Mouse (Mus musculus) heart, adult 11 months (tissue): ENCODE measurements at regions not wholly inside any gene's neighbourhood (a gene's known extent, or its start where the extent isn't known, plus 50 kb on each side); places are given as distances from the start of the nearest gene placed in this dataset.

Experiments
- DNase-seq: peaks from one replicate; pipeline ENCODE4 v3.0.0; 2022

DNA sequence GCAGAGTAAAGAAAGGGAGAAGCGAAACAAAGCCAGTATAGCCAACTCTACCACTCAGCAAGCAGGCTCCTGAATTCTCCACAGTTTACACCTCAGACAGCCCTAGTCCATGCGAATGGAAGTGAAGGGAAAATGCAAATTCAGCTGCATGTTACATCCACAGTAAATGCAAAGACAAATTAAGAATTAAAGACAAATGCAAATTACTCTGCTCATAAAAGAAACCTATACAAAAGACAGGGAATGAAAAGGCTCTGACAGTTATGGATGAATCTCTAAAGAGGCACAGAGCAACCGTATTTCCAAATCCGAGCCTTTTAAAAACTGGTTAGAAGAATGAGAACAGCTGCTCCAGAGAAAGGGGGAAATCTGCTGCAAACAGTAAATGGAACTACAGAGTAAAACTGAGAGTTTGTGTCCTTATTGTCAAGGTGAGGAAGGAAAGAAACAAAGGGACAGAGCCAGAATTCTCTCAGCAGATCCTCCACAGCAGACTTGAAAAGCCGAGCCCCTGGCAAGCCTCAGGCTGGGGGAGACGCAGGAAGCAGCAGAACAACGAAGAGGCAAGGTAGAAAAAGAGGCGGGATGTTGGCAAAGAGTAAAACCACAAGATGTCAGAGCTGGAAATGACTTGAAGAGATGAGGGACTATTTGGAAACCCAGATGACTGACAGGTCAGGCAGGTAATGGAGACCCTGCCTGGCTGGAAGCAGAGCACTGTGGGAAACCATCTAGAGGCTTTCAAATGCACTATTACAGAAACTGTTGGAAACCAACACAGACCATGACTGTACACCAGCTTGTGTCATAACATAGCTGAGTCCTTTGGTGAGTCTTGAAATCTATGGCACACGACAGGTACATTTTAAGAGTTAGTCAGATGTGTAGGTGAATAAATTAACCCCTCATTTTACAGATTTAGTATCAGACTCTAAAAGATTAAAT is 184.5 kb upstream of the Acvr2a start:
- peak; percentile 72 for DNase-seq

DNA sequence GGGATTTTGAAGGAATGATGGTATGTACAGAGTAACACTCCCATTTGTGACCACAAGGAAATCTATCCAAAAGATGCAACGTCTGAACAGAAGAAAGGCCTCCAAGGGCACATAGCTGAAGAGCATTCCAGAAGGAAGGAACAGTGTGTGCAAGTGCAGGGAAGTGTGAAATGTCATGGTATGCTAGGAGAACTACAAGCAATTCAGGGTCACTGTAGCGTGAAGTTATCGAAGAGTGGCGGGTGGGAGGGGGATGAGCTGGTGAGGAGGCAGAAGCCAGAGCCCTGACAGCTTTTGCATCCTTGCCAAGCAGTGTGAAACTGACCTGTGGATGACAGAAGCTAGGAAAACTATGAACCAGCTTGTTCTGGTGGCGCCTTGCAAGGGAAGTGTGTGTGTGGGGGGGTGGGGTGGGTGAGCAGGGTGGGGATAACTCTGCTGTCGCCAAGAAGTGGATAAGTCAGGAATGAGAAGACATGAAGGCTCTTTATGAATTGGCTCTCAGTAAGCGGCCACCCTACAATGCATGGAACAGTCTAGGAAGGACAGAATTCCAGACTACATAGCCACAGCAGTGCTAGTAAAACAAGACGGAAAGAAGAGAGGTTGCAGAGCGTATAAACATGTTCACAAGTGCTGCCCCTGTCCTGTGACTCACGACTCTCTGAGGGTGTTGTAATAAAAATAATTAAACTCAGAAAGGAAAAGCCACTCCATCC is 179.3 kb upstream of the Acvr2a start:
- peak; percentile 55 for DNase-seq

DNA sequence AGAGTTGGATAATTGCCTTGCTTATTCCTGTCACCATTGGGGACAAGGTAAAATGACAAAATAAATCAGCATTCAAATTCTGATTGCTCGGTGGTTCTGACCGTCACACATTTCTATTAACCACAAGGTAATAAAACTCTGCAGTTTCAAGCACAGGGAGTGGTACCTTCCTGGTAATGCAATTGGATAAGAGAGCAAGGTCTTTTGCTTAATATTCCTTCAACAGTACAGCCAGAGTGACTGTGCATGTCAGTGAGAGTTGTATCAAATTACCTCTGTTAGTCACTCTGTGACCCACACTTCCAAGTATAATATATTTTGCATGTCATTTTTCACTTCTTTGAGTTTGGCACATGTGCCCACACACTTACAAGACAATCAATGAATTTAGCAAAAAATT is 177.8 kb upstream of the Acvr2a start:
- DNase-seq: peak; percentile 30

DNA sequence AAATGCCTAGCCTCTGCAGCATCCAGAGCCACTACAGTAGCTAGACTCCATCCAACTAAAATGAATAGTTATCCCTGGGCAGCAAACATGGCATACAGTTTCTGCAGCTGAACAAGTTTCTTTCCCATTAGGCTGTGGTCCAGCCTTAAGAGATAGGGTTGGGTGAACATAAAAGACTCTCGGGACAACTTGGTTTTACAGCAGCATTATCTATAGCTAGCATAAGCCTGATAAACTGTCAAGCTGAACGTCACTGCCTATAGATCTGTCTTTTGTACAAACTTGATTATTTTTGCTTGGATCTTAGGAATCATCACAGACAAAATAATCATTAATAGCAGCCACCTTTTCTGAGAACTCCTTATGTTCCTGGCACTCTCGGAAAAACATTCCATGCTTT is 169.8 kb upstream of the Acvr2a start:
- peak; percentile 19 for DNase-seq

DNA sequence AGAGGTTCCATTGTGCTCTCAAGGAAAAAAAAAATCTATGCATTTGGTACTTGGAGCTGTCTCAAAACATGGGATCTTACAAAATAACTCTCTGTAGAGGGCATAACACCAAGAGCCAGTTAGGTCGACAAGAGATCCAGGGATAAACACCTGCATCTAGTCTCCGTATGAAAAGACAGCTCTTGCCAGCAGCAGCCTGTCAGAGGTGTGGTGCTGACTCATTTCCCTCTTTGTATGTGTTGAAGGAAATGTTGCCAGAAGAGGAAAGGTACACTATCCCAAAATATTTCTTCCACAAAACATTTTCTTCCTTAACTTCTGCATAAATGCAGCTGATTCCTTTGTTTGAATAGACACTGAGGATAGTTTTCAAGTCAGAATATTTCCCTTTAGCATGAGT is 163.6 kb upstream of the Acvr2a start:
- DNase-seq: peak; percentile 88

DNA sequence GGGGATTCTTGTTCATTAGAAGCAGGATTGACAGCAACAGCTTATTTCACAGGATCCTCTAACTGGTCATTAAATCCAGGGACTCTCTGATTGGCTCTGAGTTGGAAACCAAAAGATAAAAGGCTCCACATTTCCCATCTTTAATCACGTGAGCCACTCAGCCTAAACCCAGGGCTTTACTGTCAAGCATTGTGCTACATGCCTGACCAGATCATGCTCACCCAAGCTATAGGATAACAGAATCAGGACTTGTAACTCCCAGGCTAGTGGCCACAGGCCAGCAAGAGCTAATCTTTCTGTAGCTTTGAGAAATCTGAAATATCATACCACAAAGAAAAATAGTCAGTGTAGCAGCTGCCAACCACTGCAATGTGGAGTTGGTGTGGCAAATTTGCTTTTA is 152.7 kb upstream of the Acvr2a start:
- peak; percentile 50 for DNase-seq

DNA sequence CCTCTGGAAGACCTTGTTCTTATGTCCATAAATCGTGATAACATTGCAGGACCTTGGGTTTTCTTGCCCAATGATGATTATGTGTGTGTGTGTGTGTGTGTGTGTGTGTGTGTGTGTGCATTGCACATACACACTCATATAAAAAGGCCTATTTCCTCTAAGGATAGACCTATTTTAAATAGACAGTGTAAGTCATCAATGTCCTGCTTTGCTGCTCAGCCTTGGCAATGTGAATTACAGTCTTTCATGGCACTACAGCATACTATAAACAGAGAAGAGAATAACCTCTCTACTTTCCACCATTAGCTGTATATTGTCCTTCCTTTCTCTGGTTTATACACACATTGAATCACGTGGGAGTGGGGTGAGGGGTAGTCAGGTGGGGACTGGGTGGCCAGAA is 148.8 kb upstream of the Acvr2a start:
- peak; percentile 64 for DNase-seq

DNA sequence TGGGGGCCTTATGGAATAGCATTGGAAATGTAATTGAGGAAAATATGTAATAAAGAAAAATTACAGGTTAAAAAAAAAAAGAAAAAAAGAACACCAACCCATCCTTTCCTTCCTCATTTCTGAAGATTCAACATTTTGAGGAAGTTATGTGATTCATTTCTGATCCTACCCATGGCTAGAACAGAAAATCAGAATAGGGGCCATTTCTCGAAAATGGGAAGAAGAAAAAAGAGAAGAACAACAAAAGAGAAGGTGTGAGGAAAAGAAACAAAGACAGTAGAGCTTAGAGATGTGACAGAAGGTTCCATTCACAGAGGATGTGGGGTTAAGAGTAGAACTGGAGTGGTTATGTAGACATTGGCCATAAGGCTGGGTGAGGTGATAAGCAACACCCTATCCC is 124.8 kb upstream of the Acvr2a start:
- no peak for DNase-seq

DNA sequence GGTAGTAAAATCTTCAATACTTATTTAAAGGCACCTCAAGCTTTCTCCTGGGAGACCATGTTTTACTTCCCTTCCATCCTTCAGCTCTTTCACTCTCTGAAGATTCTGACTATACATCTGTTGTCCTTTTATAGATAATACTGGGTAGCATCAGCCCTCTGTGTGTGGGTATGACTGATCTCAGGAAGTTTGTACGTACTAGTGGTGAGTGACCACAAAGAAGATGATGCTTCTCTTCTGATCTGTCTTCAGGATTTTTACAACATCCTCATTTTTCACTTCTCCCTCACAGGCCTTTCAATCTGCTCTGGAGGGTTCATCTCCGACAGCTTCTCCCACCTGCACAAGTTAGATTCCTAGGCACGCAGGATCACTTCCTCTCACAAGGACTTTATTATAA is 119.4 kb upstream of the Acvr2a start:
- DNase-seq: no peak

DNA sequence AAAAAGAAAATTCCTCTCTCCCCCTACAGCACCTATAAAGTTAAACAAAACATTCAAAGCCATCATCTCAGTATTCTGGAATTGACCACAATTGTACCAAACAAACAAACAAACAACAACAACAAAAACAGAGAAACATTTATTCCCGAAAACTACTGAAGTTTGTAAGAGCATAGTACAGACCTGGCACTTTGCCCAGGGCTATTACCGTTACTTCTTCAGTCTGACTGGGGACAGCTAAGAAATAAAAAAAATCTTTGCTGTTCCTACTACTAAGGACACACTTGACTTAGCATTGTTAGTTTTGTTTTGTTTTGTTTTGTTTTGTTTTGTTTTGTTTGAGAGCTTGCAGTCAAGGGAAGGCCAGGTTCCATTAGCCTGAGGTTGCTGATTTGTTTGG is 113.0 kb upstream of the Acvr2a start:
- DNase-seq: no peak

DNA sequence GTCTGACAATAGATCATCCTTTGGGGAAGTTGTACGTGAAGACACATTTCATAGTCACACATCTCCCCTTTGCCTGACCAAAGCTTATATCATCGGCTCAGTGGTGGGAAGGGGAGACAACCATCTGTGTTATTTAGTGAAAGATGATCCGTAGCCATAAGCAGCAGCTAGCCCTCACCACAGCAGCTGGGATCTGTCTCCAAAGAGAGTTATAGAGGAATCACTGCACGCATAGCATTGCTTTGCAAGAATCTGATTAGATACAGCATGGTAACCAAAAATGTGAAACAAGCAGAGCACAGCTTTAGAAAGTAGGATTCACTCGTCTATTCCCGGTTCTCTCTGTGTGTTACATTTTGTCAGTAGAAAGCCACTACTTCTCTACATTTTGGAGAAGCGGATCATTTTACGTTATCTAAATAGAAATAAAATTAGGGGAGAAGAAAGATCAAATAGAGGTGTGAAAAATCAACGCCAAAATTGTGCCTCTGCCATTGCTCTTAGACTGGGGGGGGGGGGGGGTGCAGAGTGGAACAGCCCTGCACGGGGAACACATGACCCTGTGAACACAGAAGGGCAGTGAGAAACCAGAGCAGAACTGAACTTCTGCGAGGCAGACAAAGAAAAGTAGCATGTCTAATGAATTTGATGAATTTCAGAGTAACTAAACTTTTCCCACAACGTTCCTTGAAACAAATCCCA is 108.7 kb upstream of the Acvr2a start:
- no peak for DNase-seq

DNA sequence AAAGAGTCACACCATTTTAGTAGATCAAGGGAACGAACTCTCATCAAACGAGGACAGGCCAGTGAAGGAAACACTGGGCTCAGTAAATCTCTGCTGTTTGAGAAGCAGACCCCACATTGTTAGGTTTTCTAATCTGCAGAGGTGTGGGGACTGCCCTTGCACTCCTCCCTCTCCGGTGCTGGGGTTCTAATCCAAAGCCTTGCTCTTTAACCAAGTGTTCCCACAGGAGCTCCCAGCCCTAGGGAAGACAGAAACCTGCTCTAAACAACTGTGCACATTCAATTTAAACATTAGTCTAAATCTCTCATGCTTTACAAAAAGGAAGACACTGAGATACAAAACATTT is 108.1 kb upstream of the Acvr2a start:
- DNase-seq: no peak

DNA sequence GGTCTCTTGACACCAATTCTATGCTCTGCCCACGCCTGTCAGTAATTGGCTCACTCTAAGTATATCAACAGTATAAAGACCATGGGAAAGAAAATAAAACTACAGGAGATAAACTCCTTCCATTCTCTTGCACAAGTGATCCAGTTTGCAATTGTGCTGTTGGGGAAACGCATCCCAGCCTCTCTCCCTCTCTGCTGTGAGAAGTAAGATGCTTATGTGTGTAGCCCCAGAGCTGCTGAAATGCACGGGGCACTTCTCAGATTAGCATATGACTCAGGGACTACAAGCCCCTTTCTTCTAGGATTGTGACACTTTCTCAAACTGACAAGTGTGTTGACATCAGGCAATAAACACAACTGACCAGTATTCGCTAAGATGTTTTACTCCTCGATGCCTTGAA is 107.7 kb upstream of the Acvr2a start:
- DNase-seq: no peak

DNA sequence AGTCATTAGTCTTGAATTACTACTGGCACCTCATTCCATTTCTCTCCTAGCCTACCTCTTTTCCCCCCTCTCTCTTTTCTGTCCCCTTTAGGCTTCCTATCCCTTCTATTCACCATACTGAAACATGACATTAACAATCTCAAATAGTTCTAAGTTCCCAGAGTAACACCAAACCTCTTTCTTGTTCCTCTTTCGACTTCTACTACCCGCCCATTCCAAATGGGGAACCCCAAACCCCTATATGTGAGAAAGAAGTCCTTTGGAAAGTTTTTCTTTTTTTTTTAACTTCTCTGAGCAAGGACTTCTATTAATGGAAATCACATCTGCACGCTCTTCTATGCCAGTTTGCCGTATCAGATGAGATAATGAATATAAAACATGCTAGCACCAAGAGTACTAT is 97.7 kb upstream of the Acvr2a start:
- no peak for DNase-seq

DNA sequence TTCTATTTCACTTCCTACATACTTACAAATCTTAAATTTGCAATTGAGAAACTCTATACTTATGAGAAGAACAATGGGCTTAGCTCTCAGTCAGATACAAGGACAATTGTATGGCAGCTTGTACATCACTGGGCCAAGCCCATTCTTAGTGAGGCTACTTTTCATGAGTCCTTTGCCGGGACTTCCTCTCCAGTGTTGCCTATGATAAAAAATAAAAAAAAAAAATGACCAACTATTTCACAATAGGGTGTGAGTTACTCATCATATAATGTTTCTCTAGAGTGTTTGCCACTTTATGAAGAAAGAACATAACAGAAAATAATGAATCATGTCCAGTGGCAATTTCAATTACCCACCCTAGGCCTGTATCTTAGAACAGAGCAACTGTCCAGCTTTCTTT is 96.1 kb upstream of the Acvr2a start:
- no peak for DNase-seq

DNA sequence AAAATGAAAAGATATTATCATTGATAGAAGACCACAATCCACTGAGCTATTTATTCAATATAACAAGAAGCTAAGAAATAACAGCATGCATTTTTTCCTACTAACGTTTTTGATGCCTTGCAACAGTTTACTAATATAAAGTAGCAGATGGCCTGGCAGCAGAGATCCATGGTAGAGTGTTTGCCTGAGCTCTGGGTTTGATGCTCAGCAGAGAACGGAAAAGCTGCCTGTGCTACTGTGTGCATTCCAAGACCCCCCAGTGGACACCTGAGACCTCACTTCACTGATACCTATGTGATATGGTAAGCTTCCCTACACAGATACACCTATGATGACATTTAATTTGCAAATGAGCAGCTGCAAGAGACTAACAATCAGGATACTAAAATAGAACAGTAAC is 95.6 kb upstream of the Acvr2a start:
- no peak for DNase-seq

DNA sequence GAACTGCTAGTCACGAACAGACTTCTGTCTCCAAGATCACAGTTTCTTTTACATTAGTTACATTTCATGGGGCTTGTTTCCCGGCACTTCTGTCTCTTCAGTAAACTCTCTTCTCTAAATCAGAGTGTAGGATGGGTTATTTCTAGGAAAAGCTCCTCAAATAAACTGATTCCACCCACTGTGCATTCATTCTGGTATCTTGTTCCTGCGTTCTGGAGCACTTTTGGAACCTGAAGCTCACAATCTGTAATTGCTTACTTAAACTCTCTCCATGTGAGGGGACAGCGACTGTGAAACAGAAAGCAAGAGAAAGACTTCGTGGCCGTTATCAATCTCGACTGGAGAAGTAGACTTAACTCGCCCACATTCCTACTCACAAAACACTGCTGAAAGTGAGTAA is 83.1 kb upstream of the Acvr2a start:
- DNase-seq: no peak

DNA sequence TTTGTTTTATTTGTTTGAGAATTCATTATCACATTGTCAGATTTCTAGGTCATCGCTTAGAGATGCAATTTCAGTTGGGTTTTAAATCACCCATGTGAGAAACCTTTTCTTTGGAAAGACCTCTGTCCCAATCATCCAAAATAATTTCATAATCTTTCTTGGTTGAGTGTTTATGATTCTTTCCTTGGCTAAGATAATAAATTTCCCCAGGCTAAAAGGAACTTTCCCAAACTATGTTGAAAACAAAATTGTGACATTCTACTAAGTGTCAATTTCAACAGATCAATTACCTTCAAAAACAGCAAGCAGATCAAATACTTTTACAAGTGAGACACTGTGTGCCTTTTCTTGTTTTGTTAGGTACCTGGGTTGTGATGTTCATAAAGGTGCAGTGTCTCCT is 80.0 kb upstream of the Acvr2a start:
- DNase-seq: no peak

DNA sequence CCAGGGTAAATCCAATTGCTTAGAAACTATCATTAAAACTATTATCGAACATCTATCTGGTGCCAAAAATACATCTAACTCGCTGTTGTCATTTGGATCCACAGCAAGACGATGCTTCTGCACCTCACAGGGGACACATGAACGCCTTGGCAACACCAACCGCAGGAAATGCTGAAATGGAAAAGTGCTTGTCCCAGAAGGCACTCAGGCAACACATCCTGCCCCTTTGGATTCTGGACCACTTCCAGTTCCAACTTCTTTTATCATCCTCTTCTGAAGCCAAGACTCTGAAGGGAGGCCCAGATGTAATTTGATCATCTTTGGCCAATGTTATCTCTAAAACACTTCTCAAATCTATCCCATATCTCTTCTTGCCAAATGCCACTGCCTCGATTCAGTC is 79.4 kb upstream of the Acvr2a start:
- peak; percentile 92 for DNase-seq

DNA sequence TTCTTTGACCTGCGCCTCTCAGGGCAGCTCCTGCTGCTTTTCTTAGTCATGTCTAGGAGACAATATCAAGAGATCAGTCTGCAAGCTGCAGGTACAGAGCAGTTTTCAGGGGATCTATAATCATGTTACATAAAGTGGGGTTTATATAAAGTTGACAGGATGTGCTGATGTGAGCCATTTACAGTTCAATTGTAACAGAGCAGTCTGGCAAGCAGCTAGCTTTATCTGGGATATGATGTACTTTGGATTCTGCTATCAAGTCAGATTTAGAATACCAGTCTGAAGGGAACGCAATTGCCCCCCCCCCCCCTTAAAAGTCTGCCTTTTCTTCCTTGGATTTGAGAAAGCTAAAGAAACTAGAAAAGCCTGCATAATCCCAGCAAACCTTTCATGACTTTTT is 77.6 kb upstream of the Acvr2a start:
- DNase-seq: no peak
